Mouse (Mus musculus) intestine, postnatal 0 days (tissue): ENCODE measurements at regions not wholly inside any gene's neighbourhood (a gene's known extent, or its start where the extent isn't known, plus 50 kb on each side); places are given as distances from the start of the nearest gene placed in this dataset.
"Not testable (repeated sequence)": the region's sequence is repeated elsewhere in the genome, so short reads cannot be mapped to it uniquely, and the experiment has no call there.

Experiments
- ATAC-seq: fragments of 200-750 bp; cut with Nextera tagmentation; 2 replicates; pipeline ENCODE4 v1.8.0; 2017; ENCODE audit warnings: mild to moderate bottlenecking, moderate TSS enrichment, moderate library complexity
- H3K27ac ChIP-seq: fragments of 300-500 bp; sonication (generic); 2 replicates; pipeline ENCODE4 v1.5.1; 2014; ENCODE audit warnings: mild to moderate bottlenecking, low read depth, low read length, moderate library complexity
- H3K27me3 ChIP-seq: fragments of 300-500 bp; sonication (generic); replicated peaks from 2 replicates; pipeline ENCODE4 v1.6.1; 2014; ENCODE audit warnings: low read length, mixed read lengths; ENCODE audit not compliant: control insufficient read depth, insufficient read depth
- H3K36me3 ChIP-seq: fragments of 300-500 bp; sonication (generic); 2 replicates; pipeline ENCODE4 v1.6.1; 2014; ENCODE audit warnings: mild to moderate bottlenecking, moderate library complexity; ENCODE audit not compliant: control insufficient read depth, insufficient read depth
- H3K4me1 ChIP-seq: fragments of 300-500 bp; sonication (generic); replicated peaks from 2 replicates; pipeline ENCODE4 v1.6.1; 2014; ENCODE audit warnings: antibody characterized with exemption, low read length, mixed read lengths; ENCODE audit not compliant: control insufficient read depth, insufficient read depth
- H3K4me2 ChIP-seq: fragments of 300-500 bp; sonication (generic); replicated peaks from 2 replicates; pipeline ENCODE4 v1.6.1; 2014; ENCODE audit warnings: low read depth, mild to moderate bottlenecking, moderate library complexity
- H3K4me3 ChIP-seq: fragments of 300-500 bp; sonication (generic); 2 replicates; pipeline ENCODE4 v1.5.1; 2014; ENCODE audit warnings: low read depth, low read length
- H3K9ac ChIP-seq: fragments of 300-500 bp; sonication (generic); 2 replicates; pipeline ENCODE4 v1.6.1; 2014; ENCODE audit warnings: mild to moderate bottlenecking, low read depth, low read length
- H3K9me3 ChIP-seq: fragments of 300-500 bp; sonication (generic); 2 replicates; pipeline ENCODE4 v1.6.1; 2016; ENCODE audit warnings: mixed run types; ENCODE audit not compliant: control insufficient read depth
- CTCF ChIP-seq: sonication (generic); IDR thresholded peaks from 2 replicates; pipeline ENCODE4 v1.5.1; 2016; ENCODE audit warnings: low read depth, mild to moderate bottlenecking, control low read depth, antibody characterized with exemption, moderate library complexity
- WGBS: fragments of 180-500 bp; shearing (Covaris S2); extraction: QIAGEN DNeasy Blood & Tissue Kit; methylation state at CpG from one replicate; pipeline ENCODE4 v1.1.7; 2014; 5-methylcytosine and 5-hydroxymethylcytosine counted together

DNA sequence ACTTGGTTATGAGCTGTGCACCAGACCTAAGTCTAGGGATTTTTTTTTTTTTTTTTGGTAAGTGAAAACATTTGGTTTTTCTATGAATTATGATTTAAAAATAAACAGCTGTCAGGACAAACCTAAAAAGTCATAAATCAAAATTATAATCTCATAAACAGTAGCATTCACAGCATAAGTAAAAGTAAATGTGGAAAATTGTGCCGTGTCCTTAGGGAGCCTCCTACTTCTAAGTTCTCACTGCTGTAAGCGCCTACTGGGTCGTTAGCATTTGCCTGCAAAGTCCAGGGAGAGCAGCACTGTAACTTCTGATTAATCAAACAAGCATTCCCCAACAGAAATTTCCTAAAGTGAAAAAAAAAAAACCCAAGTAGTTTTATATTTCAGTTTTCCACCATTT lies 104.2 kb upstream of the Palmd start:
- H3K4me1 ChIP-seq = no peaks in the 10 kb centered on the region
- no peaks in the 10 kb centered on the region for H3K27me3 ChIP-seq
- H3K4me2 ChIP-seq = no peak overlapping the region
- H3K36me3 ChIP-seq = no peaks in the 10 kb centered on the region
- no peak overlapping the region for H3K27ac ChIP-seq
- no peak overlapping the region for H3K4me3 ChIP-seq
- ATAC-seq = no peak
- H3K9me3 ChIP-seq = no peaks in the 10 kb centered on the region
- 49% methylated on average over 3 of the region's 3 CpGs for WGBS
- H3K9ac ChIP-seq = no peak overlapping the region
- TF ChIP-seq CTCF = no peak

DNA sequence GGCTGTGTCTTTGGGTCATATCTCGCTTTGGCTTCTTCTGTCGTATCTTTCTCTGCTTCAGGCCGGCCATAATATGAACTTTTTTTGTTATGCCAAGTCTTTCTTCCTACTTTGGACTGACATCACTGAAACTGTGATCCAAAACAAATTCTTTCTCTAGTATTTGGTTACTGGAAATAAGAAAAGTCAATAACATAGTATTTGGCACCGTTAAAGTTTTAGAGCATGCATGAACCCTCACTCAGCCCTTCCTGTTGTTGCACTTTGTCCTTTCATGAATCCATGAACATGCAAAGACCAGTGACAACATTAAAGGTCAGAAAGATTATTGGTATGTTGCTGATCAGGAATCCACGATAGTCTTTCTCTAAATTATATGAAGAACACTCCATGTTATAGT lies 103.1 kb upstream of the Palmd start:
- ATAC-seq = no peak
- no peak overlapping the region for H3K27ac ChIP-seq
- no peak overlapping the region for H3K4me2 ChIP-seq
- H3K36me3 ChIP-seq = no peaks in the 10 kb centered on the region
- no peaks in the 10 kb centered on the region for H3K27me3 ChIP-seq
- H3K9me3 ChIP-seq = no peaks in the 10 kb centered on the region
- H3K4me1 ChIP-seq = no peaks in the 10 kb centered on the region
- no peak overlapping the region for H3K9ac ChIP-seq
- no peak overlapping the region for H3K4me3 ChIP-seq
- no peak for TF ChIP-seq CTCF
- 90% methylated on average over 5 of the region's 5 CpGs for WGBS

DNA sequence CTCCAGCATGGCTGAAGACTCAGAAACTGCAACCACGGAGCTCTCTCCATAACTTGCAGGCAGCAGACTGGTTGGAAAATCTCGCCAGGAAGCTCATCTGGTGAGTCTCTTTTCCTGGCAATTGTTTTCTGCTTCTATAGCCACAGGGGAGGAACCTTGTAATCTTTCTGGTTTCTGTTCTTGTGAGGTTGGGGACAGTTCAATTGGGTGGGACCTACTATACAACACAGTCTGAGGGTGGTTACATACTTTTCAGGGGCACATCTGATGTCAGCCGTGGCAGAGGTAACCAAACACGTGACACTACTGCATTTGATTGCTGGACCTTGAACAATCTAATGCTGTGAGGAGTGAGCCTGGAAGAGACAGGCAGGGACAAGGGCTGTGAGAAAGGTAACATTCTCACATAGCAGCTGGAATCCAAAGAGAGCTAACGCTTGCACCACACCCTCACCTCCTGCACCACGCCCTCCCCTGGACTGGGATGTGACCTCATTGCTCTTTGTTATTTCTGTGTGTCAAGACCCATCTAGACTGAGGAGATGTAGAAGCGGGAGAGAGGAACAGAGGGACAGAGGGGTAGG lies 98.8 kb upstream of the Palmd start:
- Histone ChIP-seq H3K27me3 (no peaks in the 10 kb centered on the region), H3K9ac (no peak overlapping the region), H3K9me3 (no peaks in the 10 kb centered on the region), H3K4me2 (no peak overlapping the region), H3K4me1 (no peaks in the 10 kb centered on the region), H3K4me3 (no peak overlapping the region), H3K36me3 (no peaks in the 10 kb centered on the region), H3K27ac (no peak overlapping the region)
- no peak for TF ChIP-seq CTCF
- peak; percentile 43 for ATAC-seq
- 64% methylated on average over 7 of the region's 7 CpGs for WGBS

DNA sequence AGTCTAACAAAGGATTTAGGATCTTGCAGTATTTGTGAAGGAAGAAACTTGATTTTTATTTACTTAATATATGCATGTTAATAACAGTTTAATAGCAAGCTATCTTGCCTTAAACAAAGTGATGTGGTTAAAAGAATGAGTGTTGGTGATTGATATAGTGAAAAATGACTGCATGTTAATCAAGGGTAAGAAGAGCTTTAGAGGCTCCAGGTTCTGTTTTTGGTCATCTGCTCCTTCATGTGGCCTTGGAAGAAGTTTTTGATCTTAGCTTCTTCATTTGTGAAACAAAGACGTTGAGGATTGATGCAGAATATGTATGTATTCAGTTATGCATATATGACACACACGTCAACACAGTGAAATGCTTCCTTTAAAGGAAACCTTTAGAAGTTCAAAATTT lies 97.1 kb upstream of the Palmd start:
- no peak overlapping the region for H3K27ac ChIP-seq
- ATAC-seq = no peak
- no peaks in the 10 kb centered on the region for H3K27me3 ChIP-seq
- H3K9me3 ChIP-seq = no peaks in the 10 kb centered on the region
- no peak overlapping the region for H3K9ac ChIP-seq
- H3K4me1 ChIP-seq = no peaks in the 10 kb centered on the region
- no peak for TF ChIP-seq CTCF
- H3K4me2 ChIP-seq = no peak overlapping the region
- no peak overlapping the region for H3K4me3 ChIP-seq
- no peaks in the 10 kb centered on the region for H3K36me3 ChIP-seq
- 79% methylated on average over 2 of the region's 2 CpGs for WGBS

DNA sequence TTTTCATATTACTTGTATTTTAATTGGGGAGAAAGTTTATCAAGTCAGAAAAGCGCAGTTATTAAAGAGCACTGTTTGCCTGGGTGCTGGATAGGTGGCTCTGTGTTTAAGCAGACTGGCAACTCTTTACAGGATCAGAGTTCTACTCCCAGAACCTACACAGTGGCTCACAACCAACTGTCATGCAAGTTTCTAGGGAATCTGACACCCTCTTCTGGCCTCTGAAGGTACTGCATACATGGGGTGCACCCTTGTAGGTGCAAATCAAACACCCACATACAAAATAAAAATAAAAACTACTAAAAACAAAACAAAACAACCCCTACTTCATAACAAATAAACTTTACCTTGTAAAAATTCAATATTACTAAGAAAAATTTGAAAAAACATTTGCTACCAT lies 93.0 kb upstream of the Palmd start:
- WGBS = 62% methylated on average over 1 of the region's 1 CpGs
- H3K36me3 ChIP-seq = no peaks in the 10 kb centered on the region

DNA sequence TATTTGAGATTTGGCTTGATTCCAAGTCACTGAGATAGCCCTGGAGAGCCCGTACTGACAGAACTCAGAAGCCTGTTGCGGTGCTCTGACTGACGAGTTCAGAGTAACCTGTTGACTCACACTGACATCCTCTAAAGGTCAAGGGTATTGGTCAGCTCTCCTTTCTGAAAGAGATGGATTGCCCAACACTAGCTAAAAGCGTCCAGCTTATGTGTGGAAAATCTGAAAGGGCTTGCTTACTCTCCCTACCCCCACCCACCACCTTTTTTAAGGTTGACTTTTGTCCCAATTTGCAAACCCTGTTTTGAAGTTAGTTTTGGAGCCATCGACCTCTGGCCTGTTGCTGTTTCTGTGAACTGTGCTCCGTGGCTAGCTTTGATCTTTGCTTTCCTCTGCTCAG lies 92.4 kb upstream of the Palmd start:
- H3K36me3 ChIP-seq = no peaks in the 10 kb centered on the region
- H3K27me3 ChIP-seq = no peaks in the 10 kb centered on the region
- H3K9me3 ChIP-seq = no peaks in the 10 kb centered on the region
- no peak overlapping the region for H3K4me3 ChIP-seq
- no peak overlapping the region for H3K9ac ChIP-seq
- H3K4me1 ChIP-seq = no peaks in the 10 kb centered on the region
- H3K4me2 ChIP-seq = no peak overlapping the region
- no peak overlapping the region for H3K27ac ChIP-seq
- WGBS = 66% methylated on average over 6 of the region's 6 CpGs
- no peak for TF ChIP-seq CTCF
- no peak for ATAC-seq

More for the DNA sequence above, 93.0 kb upstream of the Palmd start:
- no peaks in the 10 kb centered on the region for H3K27me3 ChIP-seq
- H3K27ac ChIP-seq = no peak overlapping the region
- no peak overlapping the region for H3K4me2 ChIP-seq
- peak; percentile 53 for TF ChIP-seq CTCF
- H3K4me3 ChIP-seq = no peak overlapping the region
- no peaks in the 10 kb centered on the region for H3K4me1 ChIP-seq
- ATAC-seq = no peak
- H3K9me3 ChIP-seq = no peaks in the 10 kb centered on the region
- no peak overlapping the region for H3K9ac ChIP-seq

DNA sequence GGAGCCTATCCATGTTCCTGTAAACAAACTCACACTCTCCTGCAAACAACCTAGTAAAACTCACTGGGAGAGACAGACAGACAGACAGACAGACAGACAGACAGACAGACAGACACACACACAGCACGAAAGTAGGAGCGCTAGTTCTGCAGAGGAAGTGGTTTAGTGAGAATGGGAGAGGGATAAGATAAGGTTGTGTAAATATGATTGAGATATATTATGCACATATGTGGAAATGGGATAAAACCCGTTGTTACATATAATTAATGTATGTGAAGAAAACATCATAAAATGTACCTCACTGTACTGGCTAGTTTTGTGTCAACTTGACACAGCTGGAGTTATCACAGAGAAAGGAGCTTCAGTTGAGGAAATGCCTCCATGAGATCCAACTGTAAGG lies 85.9 kb upstream of the Palmd start:
- H3K4me3 ChIP-seq, H3K4me2 ChIP-seq, H3K4me1 ChIP-seq, H3K27me3 ChIP-seq, ATAC-seq, H3K27ac ChIP-seq, H3K9ac ChIP-seq, H3K9me3 ChIP-seq, H3K36me3 ChIP-seq: not testable (repeated sequence)
- 55% methylated on average over 3 of the region's 3 CpGs for WGBS
